Mouse (Mus musculus): ENCODE data around the gene Prodh2. TPM values are rescaled to one million over a fixed set of nuclear protein-coding genes. Genes with fewer than 3 reads are reported as not detected.
"Not testable (repeated sequence)": the region's sequence is repeated elsewhere in the genome, so short reads cannot be mapped to it uniquely, and the experiment has no call there.

The Prodh2 gene
- polyA plus RNA-seq, 1 experiment from 2014 or later: 0.31 TPM

DNA sequence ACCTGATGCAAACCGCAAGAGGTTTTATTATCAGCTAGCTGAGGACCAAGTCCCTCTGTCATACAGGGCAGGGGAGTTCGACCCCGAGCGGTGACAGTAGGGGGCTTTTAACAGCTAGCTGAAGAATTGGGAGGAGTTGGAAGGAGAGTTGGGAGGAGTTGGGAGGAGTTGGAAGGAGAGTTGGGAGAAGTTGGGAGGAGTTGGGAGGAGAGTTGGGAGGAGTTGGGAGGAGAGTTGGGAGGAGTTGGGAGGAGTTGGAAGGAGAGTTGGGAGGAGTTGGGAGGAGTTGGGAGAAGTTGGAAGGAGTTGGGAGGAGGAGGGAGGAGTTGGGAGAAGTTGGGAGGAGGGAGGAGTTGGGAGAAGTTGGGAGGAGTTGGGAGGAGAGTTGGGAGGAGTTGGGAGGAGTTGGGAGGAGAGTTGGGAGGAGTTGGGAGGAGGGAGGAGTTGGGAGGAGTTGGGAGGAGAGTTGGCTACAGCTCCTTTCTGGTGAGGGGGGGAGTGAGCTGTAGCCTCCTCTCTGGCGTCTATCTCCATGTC is 2.2 kb downstream of the Prodh2 start:
- WGBS: 59% methylated on average over 5 of the region's 5 CpGs
- not testable (repeated sequence) for H3K27ac ChIP-seq; H3K9me3 ChIP-seq (replicated peaks); H3K4me2 ChIP-seq; H3K4me3 ChIP-seq; H3K27me3 ChIP-seq; H3K9ac ChIP-seq; ATAC-seq; H3K4me1 ChIP-seq; H3K36me3 ChIP-seq (ENCODE audit: poor library complexity, severe bottlenecking)

GRCm38 (mm10) chr7:30501159-30501558 is 7.7 kb downstream of the Prodh2 start:
- H3K4me3 ChIP-seq; H3K27me3 ChIP-seq; ATAC-seq; H3K4me2 ChIP-seq; H3K36me3 ChIP-seq (ENCODE audit: poor library complexity, severe bottlenecking); H3K27ac ChIP-seq; H3K9ac ChIP-seq; H3K9me3 ChIP-seq (replicated peaks); H3K4me1 ChIP-seq: not testable (repeated sequence)
- WGBS: 69% methylated on average over 5 of the region's 5 CpGs

GRCm38 (mm10) chr7:30508061-30508460 is 14.6 kb downstream of the Prodh2 start:
- no peak overlapping the region for H3K4me3 ChIP-seq
- H3K9me3 ChIP-seq (replicated peaks): no peaks in the 10 kb centered on the region
- no peak for ATAC-seq
- H3K27me3 ChIP-seq: no peaks in the 10 kb centered on the region
- no peak overlapping the region for H3K27ac ChIP-seq
- no peaks in the 10 kb centered on the region for H3K4me1 ChIP-seq
- H3K4me2 ChIP-seq: no peak overlapping the region
- H3K36me3 ChIP-seq (ENCODE audit: poor library complexity, severe bottlenecking): no peaks in the 10 kb centered on the region
- WGBS: 77% methylated on average over 4 of the region's 4 CpGs
- H3K9ac ChIP-seq: no peak overlapping the region

GRCm38 (mm10) chr7:30515003-30515760 is 21.8 kb downstream of the Prodh2 start:
- WGBS: 56% methylated on average over 24 of the region's 24 CpGs
- Histone ChIP-seq H3K4me1 (0 out of 2 replicates have a peak, but pooled peaks cover under 1% of the 10 kb centered on the region), H3K9ac (no peak overlapping the region), H3K27me3 (no peaks in the 10 kb centered on the region), H3K4me2 (no peak overlapping the region), H3K27ac (no peak overlapping the region), H3K9me3 (replicated peaks) (no peaks in the 10 kb centered on the region), H3K36me3 (ENCODE audit: poor library complexity, severe bottlenecking) (no peaks in the 10 kb centered on the region), H3K4me3 (no peak overlapping the region)
- ATAC-seq: no peak

DNA sequence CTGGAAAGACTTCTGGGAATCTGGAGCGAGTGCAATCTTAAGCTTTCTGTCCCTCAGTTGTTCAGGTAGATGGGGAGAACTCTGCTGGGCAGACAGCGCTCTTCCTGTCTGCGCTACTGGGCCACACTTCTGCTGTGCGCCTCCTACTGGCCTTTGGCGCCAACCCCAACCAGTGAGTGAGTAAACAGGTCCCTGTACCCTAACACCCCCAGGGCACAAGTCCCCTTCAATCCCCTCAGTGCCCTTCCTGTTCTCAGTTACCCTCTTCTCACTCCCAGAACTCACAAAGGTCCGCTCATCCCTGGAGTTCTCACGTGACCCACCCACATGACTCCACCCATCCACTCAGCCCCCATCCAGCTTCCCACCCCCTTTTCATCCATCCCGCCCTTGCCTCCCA is 24.9 kb downstream of the Prodh2 start:
- Histone ChIP-seq H3K9ac (no peak overlapping the region), H3K4me3 (no peak overlapping the region), H3K27ac (no peak overlapping the region), H3K27me3 (no peaks in the 10 kb centered on the region), H3K9me3 (replicated peaks) (no peaks in the 10 kb centered on the region), H3K36me3 (ENCODE audit: poor library complexity, severe bottlenecking) (peaks cover 15% of the 10 kb centered on the region), H3K4me2 (no peak overlapping the region), H3K4me1 (0 out of 2 replicates have a peak, but pooled peaks cover 13% of the 10 kb centered on the region)
- no peak for ATAC-seq
- 46% methylated on average over 8 of the region's 8 CpGs for WGBS

DNA sequence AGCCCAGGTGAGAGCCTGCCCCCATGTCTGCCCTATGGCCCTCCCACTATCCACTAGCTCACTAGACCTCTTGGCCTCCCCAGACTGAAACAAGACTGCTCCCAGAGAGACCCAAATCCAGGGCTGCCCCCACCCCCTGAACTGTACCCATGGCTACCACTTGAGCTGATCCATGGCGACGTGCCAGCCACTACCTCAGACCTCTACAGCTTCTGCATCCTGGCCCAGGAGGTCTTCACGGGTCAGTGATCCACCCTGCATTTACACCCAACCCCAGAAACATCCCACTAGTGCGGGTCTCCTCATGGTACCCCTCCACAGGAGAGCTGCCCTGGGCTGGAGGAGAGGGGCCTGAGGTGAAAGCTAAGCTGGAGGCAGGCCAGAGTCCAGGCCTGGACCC is 27.0 kb downstream of the Prodh2 start:
- Histone ChIP-seq H3K27ac (no peak overlapping the region), H3K9ac (peak overlapping the region; percentile 14), H3K36me3 (ENCODE audit: poor library complexity, severe bottlenecking) (peaks cover 36% of the 10 kb centered on the region), H3K4me3 (no peak overlapping the region), H3K4me1 (0 out of 2 replicates have a peak, but pooled peaks cover 13% of the 10 kb centered on the region), H3K4me2 (no peak overlapping the region), H3K9me3 (replicated peaks) (no peaks in the 10 kb centered on the region), H3K27me3 (no peaks in the 10 kb centered on the region)
- peak; percentile 26 for ATAC-seq
- WGBS: 64% methylated on average over 4 of the region's 4 CpGs

- 76% methylated on average over 5 of the region's 5 CpGs for WGBS
- H3K4me3 ChIP-seq: no peak overlapping the region
- peak; percentile 7; the same call in 1 of the 2 replicates for ATAC-seq
- no peak overlapping the region for H3K9ac ChIP-seq
- H3K9me3 ChIP-seq (replicated peaks): no peaks in the 10 kb centered on the region
- no peaks in the 10 kb centered on the region for H3K27me3 ChIP-seq
- peak overlapping the region; percentile 44; the same call in 1 of the 2 replicates for H3K27ac ChIP-seq
- peaks cover 13% of the 10 kb centered on the region; the same call in 1 of the 2 replicates for H3K4me1 ChIP-seq
- peaks cover 41% of the 10 kb centered on the region for H3K36me3 ChIP-seq (ENCODE audit: poor library complexity, severe bottlenecking)
- no peak overlapping the region for H3K4me2 ChIP-seq
These were observed 27.4 kb downstream of the Prodh2 start for GRCm38 (mm10) chr7:30520856-30521255.

- H3K27ac ChIP-seq: no peak overlapping the region; the same call in 1 of the 2 replicates
- 81% methylated on average over 10 of the region's 10 CpGs for WGBS
- ATAC-seq: no peak
These were observed 29.4 kb downstream of the Prodh2 start for GRCm38 (mm10) chr7:30522871-30523270.

GRCm38 (mm10) chr7:30524487-30524886 is 31.1 kb downstream of the Prodh2 start:
- no peaks in the 10 kb centered on the region for H3K27me3 ChIP-seq
- H3K9me3 ChIP-seq (replicated peaks): no peaks in the 10 kb centered on the region
- H3K4me1 ChIP-seq: peaks cover 24% of the 10 kb centered on the region
- H3K36me3 ChIP-seq (ENCODE audit: poor library complexity, severe bottlenecking): peaks cover 77% of the 10 kb centered on the region
- H3K4me2 ChIP-seq: no peak overlapping the region
- H3K9ac ChIP-seq: no peak overlapping the region
- no peak for ATAC-seq
- WGBS: 84% methylated on average over 6 of the region's 6 CpGs
- H3K27ac ChIP-seq: no peak overlapping the region
- H3K4me3 ChIP-seq: no peak overlapping the region

More at GRCm38 (mm10) chr7:30522871-30523270, 29.4 kb downstream of the Prodh2 start:
- peaks cover 24% of the 10 kb centered on the region for H3K4me1 ChIP-seq
- no peaks in the 10 kb centered on the region for H3K9me3 ChIP-seq (replicated peaks)
- no peaks in the 10 kb centered on the region for H3K27me3 ChIP-seq
- H3K4me2 ChIP-seq: no peak overlapping the region
- H3K4me3 ChIP-seq: no peak overlapping the region
- peaks cover 61% of the 10 kb centered on the region for H3K36me3 ChIP-seq (ENCODE audit: poor library complexity, severe bottlenecking)
- no peak overlapping the region for H3K9ac ChIP-seq

DNA sequence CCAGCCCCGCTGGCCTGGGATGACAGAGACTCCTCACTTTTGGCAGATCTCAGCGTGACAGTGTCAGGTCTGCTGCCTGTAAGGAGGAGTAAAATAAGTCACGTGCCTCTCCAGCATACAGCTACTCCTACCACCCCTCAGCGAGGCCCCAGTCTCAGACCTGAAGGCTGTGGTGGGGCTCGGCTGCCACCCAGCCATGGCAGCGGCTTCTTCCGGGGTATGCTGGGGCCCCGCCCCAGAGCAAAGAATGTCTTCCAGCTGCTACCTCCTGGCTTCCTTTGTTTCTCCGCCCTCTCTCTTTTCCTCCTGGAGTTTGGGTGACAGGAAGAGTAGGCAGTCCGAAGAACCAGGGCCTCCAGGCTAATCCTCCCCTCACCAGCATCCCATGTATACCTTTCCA is 32.5 kb downstream of the Prodh2 start:
- Histone ChIP-seq H3K4me1 (peaks cover 16% of the 10 kb centered on the region), H3K9me3 (replicated peaks) (no peaks in the 10 kb centered on the region), H3K4me2 (no peak overlapping the region), H3K9ac (peak overlapping the region; percentile 34; the same call in 1 of the 2 replicates), H3K36me3 (ENCODE audit: poor library complexity, severe bottlenecking) (peaks cover 91% of the 10 kb centered on the region), H3K27ac (no peak overlapping the region), H3K27me3 (no peaks in the 10 kb centered on the region), H3K4me3 (no peak overlapping the region)
- WGBS: 29% methylated on average over 10 of the region's 10 CpGs
- no peak for ATAC-seq

GRCm38 (mm10) chr7:30526399-30526798 is 33.0 kb downstream of the Prodh2 start:
- ATAC-seq: no peak
- H3K4me2 ChIP-seq: no peak overlapping the region
- WGBS: 27% methylated on average over 17 of the region's 17 CpGs
- peak overlapping the region; percentile 34 for H3K9ac ChIP-seq
- no peaks in the 10 kb centered on the region for H3K27me3 ChIP-seq
- no peak overlapping the region for H3K27ac ChIP-seq
- H3K4me3 ChIP-seq: no peak overlapping the region
- H3K36me3 ChIP-seq (ENCODE audit: poor library complexity, severe bottlenecking): peaks cover 96% of the 10 kb centered on the region
- no peaks in the 10 kb centered on the region for H3K9me3 ChIP-seq (replicated peaks)
- peaks cover 17% of the 10 kb centered on the region for H3K4me1 ChIP-seq

DNA sequence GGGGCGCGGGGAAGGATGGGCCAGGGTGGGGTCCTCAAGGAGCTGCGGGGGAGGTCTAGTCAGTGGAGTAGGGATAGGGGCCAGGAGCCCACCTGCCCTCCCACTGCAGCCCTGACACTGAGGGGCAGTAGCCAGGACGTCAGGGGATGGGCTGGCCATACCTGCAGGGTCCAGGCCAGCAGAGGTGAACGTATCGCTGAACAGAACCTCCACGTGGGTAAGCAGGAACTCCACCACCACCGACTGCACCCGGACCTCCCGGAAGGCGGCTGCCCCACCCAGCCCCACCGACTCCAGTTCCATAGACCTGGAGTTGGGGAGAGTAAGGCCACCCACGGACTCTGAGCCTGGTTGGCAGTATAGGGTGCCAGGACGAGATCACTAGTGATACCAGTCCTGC is 33.6 kb downstream of the Prodh2 start:
- H3K4me2 ChIP-seq: no peak overlapping the region
- no peak overlapping the region for H3K4me3 ChIP-seq
- H3K27me3 ChIP-seq: no peaks in the 10 kb centered on the region
- no peaks in the 10 kb centered on the region for H3K9me3 ChIP-seq (replicated peaks)
- H3K9ac ChIP-seq: 0 out of 2 replicates have a peak overlapping the region, but pooled peaks have one; percentile 34
- H3K36me3 ChIP-seq (ENCODE audit: poor library complexity, severe bottlenecking): peaks cover 100% of the 10 kb centered on the region
- peaks cover 21% of the 10 kb centered on the region for H3K4me1 ChIP-seq
- WGBS: 82% methylated on average over 14 of the region's 14 CpGs
- no peak for ATAC-seq
- no peak overlapping the region for H3K27ac ChIP-seq

All from forebrain, embryonic 13.5 days (tissue).